Mouse (Mus musculus): ENCODE measurements around the gene Gm45062.

The Gm45062 gene

GRCm38 (mm10) chr6:8373051-8373450, 113.8 kb downstream of the Gm45062 start:
- DNase-seq = no peak

- DNase-seq = no peak
Observed at GRCm38 (mm10) chr6:8373851-8374250, 114.6 kb downstream of the Gm45062 start.

DNA sequence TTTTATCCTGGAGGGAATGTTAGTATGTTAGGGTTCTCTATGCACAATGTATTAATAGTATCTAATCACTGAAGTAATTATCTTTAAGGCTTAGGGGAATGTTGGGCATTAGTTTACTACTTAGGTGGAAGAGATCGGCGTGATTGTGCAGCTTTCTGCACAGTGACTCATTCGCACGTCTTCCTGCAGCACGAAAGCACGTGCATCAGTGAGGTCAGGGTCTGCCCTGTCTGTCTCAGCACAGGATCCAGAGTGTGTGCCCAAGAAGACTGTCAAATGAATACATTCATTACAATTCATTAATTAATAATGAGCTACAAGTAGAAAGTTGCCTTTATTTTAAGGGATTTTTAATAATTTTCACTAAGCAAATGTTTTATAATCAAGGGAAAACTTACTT, 115.0 kb downstream of the Gm45062 start:
- DNase-seq = no peak

GRCm38 (mm10) chr6:8374712-8375111, 115.5 kb downstream of the Gm45062 start:
- no peak for DNase-seq

DNA sequence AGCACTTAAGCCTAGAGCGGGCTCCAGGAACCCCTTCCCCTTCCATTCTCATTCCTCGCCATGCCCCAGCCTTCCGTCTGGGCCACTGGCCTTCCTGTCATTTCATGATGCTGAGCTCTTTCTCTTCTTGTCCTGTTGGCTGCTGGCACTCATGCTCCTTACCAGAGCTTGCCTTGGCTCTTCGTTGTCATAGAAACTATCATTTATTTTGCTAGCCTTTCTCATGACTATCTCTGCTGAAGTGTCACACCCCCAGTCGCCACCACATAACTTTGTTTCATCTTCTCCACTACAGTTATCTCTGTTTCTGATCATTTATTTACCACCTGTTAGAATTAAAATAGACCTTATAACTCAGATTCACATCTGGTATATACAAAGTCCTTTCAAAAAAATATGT, 117.1 kb downstream of the Gm45062 start:
- no peak for DNase-seq

DNA sequence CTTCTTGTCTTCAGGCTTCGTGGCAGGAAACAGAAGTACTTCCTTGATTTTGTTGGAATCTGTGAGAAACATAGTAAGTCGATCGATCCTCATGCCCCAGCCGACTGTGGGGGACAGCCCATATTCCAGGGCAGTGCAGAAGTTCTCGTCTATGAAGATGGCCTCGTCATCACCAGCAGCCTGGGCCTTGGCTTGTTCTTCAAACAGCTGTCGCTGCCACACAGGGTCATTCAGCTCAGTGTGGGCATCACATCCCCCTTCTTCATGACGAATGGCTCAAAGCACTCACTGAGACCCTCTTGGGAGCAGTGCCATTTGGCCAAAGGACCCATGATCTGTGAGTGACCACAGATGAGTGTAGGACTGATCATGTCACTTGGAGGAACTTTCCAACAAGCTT, 118.4 kb downstream of the Gm45062 start:
- no peak for DNase-seq

DNA sequence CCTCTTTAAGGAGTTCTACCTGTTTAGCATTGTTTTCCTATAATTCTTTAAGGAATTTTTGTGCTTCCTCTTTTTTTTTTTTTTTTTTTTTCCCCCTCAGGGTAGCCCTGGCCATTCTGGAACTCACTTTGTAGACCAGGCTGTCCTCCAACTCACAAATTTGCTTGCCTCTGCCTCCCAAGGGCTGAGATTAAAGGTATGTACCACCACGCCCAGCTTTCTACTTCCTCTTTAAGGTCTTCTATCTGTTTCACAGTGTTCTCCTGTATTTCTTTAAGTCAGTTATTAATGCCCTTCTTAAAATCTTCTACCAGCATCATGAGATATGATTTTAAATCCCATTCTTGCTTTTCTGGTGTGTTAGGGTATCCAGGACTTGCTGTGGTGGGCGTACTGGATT, 130.1 kb downstream of the Gm45062 start:
- no peak for DNase-seq

- DNase-seq = no peak
Observed at GRCm38 (mm10) chr6:8390296-8390695, 131.0 kb downstream of the Gm45062 start.

DNA sequence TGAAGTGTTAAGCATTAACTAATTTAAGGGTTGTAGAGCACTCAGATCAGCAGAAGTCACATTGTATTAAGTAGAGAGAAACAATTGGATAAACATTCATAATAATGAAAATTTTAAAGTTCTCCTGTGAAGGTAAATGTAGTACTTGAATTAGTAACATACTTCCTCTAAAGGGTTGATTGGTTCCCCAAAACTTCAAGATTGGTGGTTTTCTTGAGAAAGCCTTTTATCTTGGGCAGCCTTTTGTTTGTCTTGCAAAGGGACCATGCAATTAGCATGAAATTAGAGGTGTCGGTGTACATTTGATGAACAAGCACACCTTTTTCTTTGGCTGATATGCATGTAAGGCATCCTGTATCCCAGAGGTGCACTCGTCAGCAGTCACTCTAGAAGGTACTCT, 131.7 kb downstream of the Gm45062 start:
- DNase-seq = no peak

GRCm38 (mm10) chr6:8393029-8393428, 133.8 kb downstream of the Gm45062 start:
- no peak for DNase-seq

- no peak for DNase-seq
Observed at GRCm38 (mm10) chr6:8394044-8394443, 134.8 kb downstream of the Gm45062 start.

GRCm38 (mm10) chr6:8395061-8395460, 135.8 kb downstream of the Gm45062 start:
- no peak for DNase-seq

DNA sequence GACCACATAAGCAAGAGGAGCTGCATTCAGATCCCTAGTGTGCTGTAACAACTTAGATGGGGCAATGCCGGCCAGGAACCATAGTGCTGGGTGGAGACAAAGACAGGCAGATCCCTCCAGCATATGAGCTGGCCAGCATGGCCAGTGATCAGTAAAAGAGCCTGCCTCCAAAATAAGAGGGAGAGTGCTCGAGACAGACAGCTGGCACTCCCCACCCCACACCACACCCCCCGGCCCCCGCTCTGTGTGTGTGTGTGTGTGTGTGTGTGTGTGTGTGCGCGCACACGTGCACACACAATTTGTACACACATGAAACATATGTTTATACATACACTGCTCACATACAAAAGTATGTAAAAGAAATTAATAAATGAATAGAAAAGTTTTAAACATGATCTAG, 138.0 kb downstream of the Gm45062 start:
- no peak for DNase-seq

- no peak for DNase-seq
Observed at GRCm38 (mm10) chr6:8399710-8400109, 140.5 kb downstream of the Gm45062 start.

GRCm38 (mm10) chr6:8403127-8403526, 143.9 kb downstream of the Gm45062 start:
- no peak for DNase-seq

- DNase-seq = no peak
Observed at GRCm38 (mm10) chr6:8405844-8406243, 146.6 kb downstream of the Gm45062 start.

DNA sequence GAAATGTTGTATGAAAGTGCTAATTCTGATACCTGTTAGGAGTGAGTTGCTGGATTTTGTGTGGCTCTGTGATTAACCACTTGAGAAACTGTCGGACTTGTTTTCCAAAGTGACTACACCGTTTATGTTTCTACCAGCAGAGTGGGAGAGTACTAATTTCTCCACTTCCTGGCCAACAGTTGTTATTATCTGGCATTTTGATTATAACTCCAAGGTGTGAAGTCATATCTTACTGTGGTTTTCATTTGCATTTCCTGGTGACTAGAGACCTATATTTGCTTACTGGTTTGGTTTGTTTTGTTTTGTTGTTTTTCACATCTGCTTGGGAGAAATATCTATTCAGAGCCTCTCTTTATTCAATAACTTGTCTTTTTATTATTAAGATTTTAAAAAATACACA, 149.1 kb downstream of the Gm45062 start:
- no peak for DNase-seq

- DNase-seq = no peak
Observed at GRCm38 (mm10) chr6:8409865-8410264, 150.6 kb downstream of the Gm45062 start.

DNA sequence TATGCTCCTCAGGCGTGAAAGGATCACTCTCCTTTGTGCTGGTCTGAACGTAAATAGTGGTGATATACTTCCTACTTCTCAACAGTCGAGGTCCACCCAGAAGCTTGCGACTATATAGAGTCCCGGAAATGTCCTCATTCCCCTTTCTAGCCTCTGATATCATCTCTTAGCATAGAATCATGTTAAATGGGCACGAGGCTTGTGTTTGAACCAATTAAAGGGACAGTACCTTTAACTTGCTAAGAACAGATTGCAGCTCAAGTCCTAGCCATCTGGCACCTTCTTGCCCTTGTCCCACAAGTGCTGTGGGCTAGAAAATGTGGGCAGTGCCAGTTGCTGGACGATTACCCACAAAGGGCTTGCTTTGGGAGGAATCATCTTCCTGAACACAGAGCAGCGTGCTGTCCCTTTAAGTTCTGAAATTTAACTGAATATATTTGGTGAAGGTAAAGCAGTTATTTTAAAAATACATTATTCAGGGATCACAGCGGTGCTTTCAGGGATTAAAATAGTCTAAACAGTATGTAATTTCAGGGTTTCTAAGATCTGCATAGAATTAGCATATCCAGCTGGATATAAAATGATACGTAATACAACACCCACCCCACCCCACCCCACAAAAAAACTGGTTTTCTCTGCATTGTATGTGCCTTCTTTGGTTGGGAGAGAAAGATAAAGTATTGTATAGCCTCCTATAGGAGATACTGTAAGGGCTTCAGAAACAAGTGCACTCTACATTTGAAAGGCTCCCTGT, 153.8 kb downstream of the Gm45062 start:
- DNase-seq = no peak

GRCm38 (mm10) chr6:8414020-8414419, 154.8 kb downstream of the Gm45062 start:
- DNase-seq = no peak

DNA sequence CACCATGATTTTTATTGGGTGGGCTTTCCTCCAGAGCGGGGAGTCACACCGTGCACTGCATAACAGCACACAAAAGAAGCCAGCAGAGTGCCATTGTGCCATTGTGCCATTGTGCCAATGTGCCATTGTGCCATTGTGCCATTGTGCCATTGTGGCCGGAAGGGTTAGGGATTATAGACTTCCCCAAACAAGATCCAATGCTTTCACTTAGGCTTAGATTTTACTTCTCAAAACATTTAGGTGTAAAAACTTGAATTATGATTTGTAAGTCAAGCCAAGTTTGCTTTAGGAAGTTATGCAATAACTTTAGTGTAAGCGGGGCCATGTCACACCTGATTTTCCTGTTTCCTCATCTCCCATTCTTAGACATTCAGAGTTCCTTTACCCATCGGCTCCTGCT, 156.6 kb downstream of the Gm45062 start:
- DNase-seq = no peak

DNA sequence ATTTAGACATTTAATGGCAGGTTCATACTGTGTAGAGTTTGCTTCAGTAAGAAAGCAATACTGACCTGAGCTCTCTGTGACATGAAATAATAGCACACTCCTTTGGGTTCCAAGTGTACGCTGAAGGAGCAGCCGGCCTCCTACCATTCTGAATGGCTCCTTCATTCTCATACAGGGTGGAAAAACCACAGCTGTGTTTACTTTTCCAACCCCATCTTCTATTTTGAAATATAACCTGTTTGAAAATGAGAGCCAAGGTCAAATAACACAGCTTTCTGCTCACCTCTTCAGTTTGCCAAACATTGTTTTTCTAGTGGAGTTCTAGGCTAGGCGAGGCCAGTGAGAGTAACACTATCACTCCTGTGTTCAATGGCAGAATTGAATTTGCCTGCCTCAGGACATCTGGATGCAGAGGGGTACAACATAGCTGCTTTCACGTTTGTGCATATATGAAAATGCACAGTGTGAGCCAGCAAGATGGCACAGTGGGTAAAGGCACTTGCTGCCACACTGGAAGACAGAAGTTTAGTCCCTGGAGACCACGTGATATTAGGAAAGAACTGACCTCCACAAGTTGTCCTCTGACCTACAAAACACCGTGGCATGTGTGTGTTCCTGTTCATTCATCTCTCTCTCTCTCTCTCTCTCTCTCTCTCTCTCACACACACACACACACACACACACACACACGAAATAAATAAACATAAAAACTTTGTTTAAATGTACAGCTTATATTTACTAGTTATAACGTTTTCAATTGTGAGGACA, 157.7 kb downstream of the Gm45062 start:
- no peak for DNase-seq

GRCm38 (mm10) chr6:8419485-8420186, 160.4 kb downstream of the Gm45062 start:
- DNase-seq = no peak

DNA sequence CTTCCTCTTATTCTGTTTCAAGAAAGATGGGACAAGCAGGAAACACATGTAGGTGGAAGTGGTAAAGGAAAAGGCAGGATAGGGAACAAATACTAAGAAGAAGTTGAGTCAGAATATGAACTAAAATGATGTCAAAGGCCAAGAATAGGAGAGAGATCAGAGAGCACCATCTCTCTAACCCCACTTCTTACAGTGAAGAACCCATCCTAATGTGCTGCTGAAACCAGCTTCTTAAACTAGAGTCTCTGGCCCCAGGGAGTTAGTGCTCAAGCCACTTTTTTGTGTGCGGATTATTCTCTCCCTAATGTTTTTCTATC, 160.9 kb downstream of the Gm45062 start:
- DNase-seq = no peak
